Mouse (Mus musculus) neural tube, embryonic 13.5 days (tissue): Measurements from ENCODE around the gene Pbp2. TPM values are rescaled to one million over a fixed set of nuclear protein-coding genes. Genes with fewer than 3 reads are reported as not detected.

ENCODE experiments used
- ATAC-seq: fragments of 200-750 bp; cut with Nextera tagmentation; 2 replicates; pipeline ENCODE4 v1.8.0; 2017; ENCODE audit warnings: low read depth, mild to moderate bottlenecking, moderate TSS enrichment, moderate library complexity
- H3K27ac ChIP-seq: fragments of 300-500 bp; sonication (generic); replicated peaks from 2 replicates; pipeline ENCODE4 v1.5.1; 2015; ENCODE audit warnings: moderate library complexity, mild to moderate bottlenecking, inconsistent platforms
- H3K27me3 ChIP-seq: fragments of 300-500 bp; sonication (generic); 2 replicates; pipeline ENCODE4 v1.6.1; 2015; ENCODE audit warnings: mild to moderate bottlenecking, inconsistent platforms
- H3K36me3 ChIP-seq: fragments of 300-500 bp; sonication (generic); 2 replicates; pipeline ENCODE4 v1.6.1; 2015; ENCODE audit warnings: mild to moderate bottlenecking, inconsistent platforms
- H3K4me1 ChIP-seq: fragments of 300-500 bp; sonication (generic); replicated peaks from 2 replicates; pipeline ENCODE4 v1.6.1; 2015; ENCODE audit warnings: inconsistent platforms
- H3K4me2 ChIP-seq: fragments of 300-500 bp; sonication (generic); 2 replicates; pipeline ENCODE4 v1.6.1; 2015; ENCODE audit warnings: inconsistent platforms, mild to moderate bottlenecking, moderate library complexity
- H3K4me3 ChIP-seq: fragments of 300-500 bp; sonication (generic); 2 replicates; pipeline ENCODE4 v1.5.1; 2015; ENCODE audit warnings: mild to moderate bottlenecking, inconsistent platforms
- H3K9ac ChIP-seq: fragments of 300-500 bp; sonication (generic); 2 replicates; pipeline ENCODE4 v1.6.1; 2015; ENCODE audit warnings: moderate library complexity, mild to moderate bottlenecking, inconsistent platforms
- H3K9me3 ChIP-seq: fragments of 300-500 bp; sonication (generic); 2 replicates; pipeline ENCODE4 v1.6.1; 2016; ENCODE audit warnings: inconsistent platforms
- WGBS: fragments of 180-500 bp; shearing (Covaris S2); methylation state at CpG from one replicate; pipeline ENCODE4 v1.1.7; 2015; 5-methylcytosine and 5-hydroxymethylcytosine counted together
- polyA plus RNA-seq: library from polyadenylated mRNA; unstranded; fragments of >200 nt; fragmentation: Nextera tagmentation; extraction: Ambion mirVana; gene quantifications from 2 replicates; pipeline ENCODE4 v1.2.1, GENCODE M21; 2015

Pbp2 gene
- polyA plus RNA-seq, 1 experiment from 2014 or later: 0.20 TPM

- Histone ChIP-seq H3K9ac (no peak overlapping the region), H3K4me1 (peaks cover 9% of the 10 kb centered on the region), H3K36me3 (no peaks in the 10 kb centered on the region), H3K27ac (no peak overlapping the region), H3K27me3 (no peaks in the 10 kb centered on the region; the same call in 1 of the 2 replicates), H3K4me2 (no peak overlapping the region), H3K9me3 (no peaks in the 10 kb centered on the region), H3K4me3 (no peak overlapping the region)
- WGBS: 51% methylated on average over 2 of the region's 2 CpGs
- no peak for ATAC-seq
These were observed 38.4 kb downstream of the Pbp2 start for GRCm38 (mm10) chr6:135271761-135272160.

GRCm38 (mm10) chr6:135269626-135270025, 40.6 kb downstream of the Pbp2 start:
- no peaks in the 10 kb centered on the region for H3K36me3 ChIP-seq
- no peaks in the 10 kb centered on the region; the same call in 1 of the 2 replicates for H3K27me3 ChIP-seq
- H3K9me3 ChIP-seq: no peaks in the 10 kb centered on the region
- no peak overlapping the region for H3K4me3 ChIP-seq
- no peak overlapping the region for H3K4me2 ChIP-seq
- 48% methylated on average over 6 of the region's 6 CpGs for WGBS
- no peak for ATAC-seq
- no peak overlapping the region for H3K27ac ChIP-seq
- H3K4me1 ChIP-seq: peaks cover 9% of the 10 kb centered on the region
- H3K9ac ChIP-seq: no peak overlapping the region

GRCm38 (mm10) chr6:135268392-135268791, 41.8 kb downstream of the Pbp2 start:
- Histone ChIP-seq H3K9ac (no peak overlapping the region), H3K27me3 (no peaks in the 10 kb centered on the region), H3K4me3 (no peak overlapping the region), H3K27ac (no peak overlapping the region), H3K36me3 (no peaks in the 10 kb centered on the region), H3K9me3 (no peaks in the 10 kb centered on the region), H3K4me2 (no peak overlapping the region), H3K4me1 (peaks cover 9% of the 10 kb centered on the region)
- no peak for ATAC-seq

- Histone ChIP-seq H3K27ac (no peak overlapping the region), H3K9me3 (no peaks in the 10 kb centered on the region), H3K4me2 (no peak overlapping the region), H3K36me3 (no peaks in the 10 kb centered on the region), H3K4me1 (peaks cover 9% of the 10 kb centered on the region), H3K9ac (no peak overlapping the region), H3K4me3 (no peak overlapping the region), H3K27me3 (no peaks in the 10 kb centered on the region)
- WGBS: 81% methylated on average over 3 of the region's 3 CpGs
- ATAC-seq: no peak
These were observed 43.0 kb downstream of the Pbp2 start for GRCm38 (mm10) chr6:135267221-135267620.

GRCm38 (mm10) chr6:135266056-135266455, 44.1 kb downstream of the Pbp2 start:
- no peak for ATAC-seq
- 97% methylated on average over 1 of the region's 1 CpGs for WGBS
- no peak overlapping the region for H3K9ac ChIP-seq

GRCm38 (mm10) chr6:135264136-135264535, 46.1 kb downstream of the Pbp2 start:
- ATAC-seq: no peak
- 96% methylated on average over 6 of the region's 6 CpGs for WGBS
- Histone ChIP-seq H3K4me2 (no peak overlapping the region), H3K36me3 (no peaks in the 10 kb centered on the region), H3K4me3 (no peak overlapping the region), H3K9me3 (no peaks in the 10 kb centered on the region), H3K4me1 (no peaks in the 10 kb centered on the region), H3K9ac (no peak overlapping the region), H3K27me3 (no peaks in the 10 kb centered on the region), H3K27ac (no peak overlapping the region)

More at GRCm38 (mm10) chr6:135266056-135266455, 44.1 kb downstream of the Pbp2 start:
- Histone ChIP-seq H3K36me3 (no peaks in the 10 kb centered on the region), H3K27me3 (no peaks in the 10 kb centered on the region), H3K4me1 (no peaks in the 10 kb centered on the region), H3K4me2 (no peak overlapping the region), H3K4me3 (no peak overlapping the region), H3K9me3 (no peaks in the 10 kb centered on the region), H3K27ac (no peak overlapping the region)

GRCm38 (mm10) chr6:135262565-135262964, 47.6 kb downstream of the Pbp2 start:
- H3K27ac ChIP-seq: no peak overlapping the region
- no peak overlapping the region for H3K4me3 ChIP-seq
- H3K9ac ChIP-seq: no peak overlapping the region
- H3K9me3 ChIP-seq: no peaks in the 10 kb centered on the region
- no peaks in the 10 kb centered on the region for H3K4me1 ChIP-seq
- no peaks in the 10 kb centered on the region for H3K27me3 ChIP-seq
- H3K36me3 ChIP-seq: no peaks in the 10 kb centered on the region
- H3K4me2 ChIP-seq: no peak overlapping the region
- ATAC-seq: no peak
- WGBS: 79% methylated on average over 2 of the region's 2 CpGs

GRCm38 (mm10) chr6:135261124-135261523, 49.1 kb downstream of the Pbp2 start:
- H3K9me3 ChIP-seq: peaks cover 5% of the 10 kb centered on the region; the same call in 1 of the 2 replicates
- no peaks in the 10 kb centered on the region for H3K36me3 ChIP-seq
- no peak for ATAC-seq
- no peak overlapping the region for H3K4me2 ChIP-seq
- H3K27ac ChIP-seq: no peak overlapping the region
- no peaks in the 10 kb centered on the region for H3K4me1 ChIP-seq
- no peak overlapping the region for H3K4me3 ChIP-seq
- H3K9ac ChIP-seq: no peak overlapping the region
- H3K27me3 ChIP-seq: no peaks in the 10 kb centered on the region
- WGBS: 88% methylated on average over 9 of the region's 9 CpGs

GRCm38 (mm10) chr6:135260435-135260834, 49.8 kb downstream of the Pbp2 start:
- H3K4me3 ChIP-seq: no peak overlapping the region
- no peaks in the 10 kb centered on the region for H3K36me3 ChIP-seq
- ATAC-seq: no peak
- no peak overlapping the region for H3K4me2 ChIP-seq
- no peak overlapping the region for H3K9ac ChIP-seq
- no peaks in the 10 kb centered on the region for H3K27me3 ChIP-seq
- no peaks in the 10 kb centered on the region for H3K4me1 ChIP-seq
- no peak overlapping the region for H3K27ac ChIP-seq
- peaks cover 5% of the 10 kb centered on the region; the same call in 1 of the 2 replicates for H3K9me3 ChIP-seq
- WGBS: 94% methylated on average over 6 of the region's 6 CpGs

Other genes with a start within 250 kb of the Pbp2 start
- gene Gprc5a, start 244.8 kb downstream of the Pbp2 start, polyA plus RNA-seq: 1.8 and 2.0 TPM in 2 replicates
- not detected in 2 replicates for gene Gprc5d, start 192.1 kb downstream of the Pbp2 start, polyA plus RNA-seq
- 82.9 and 92.2 TPM in 2 replicates for gene Fam234b, start 112.4 kb downstream of the Pbp2 start, polyA plus RNA-seq
- gene Hebp1, start 112.4 kb downstream of the Pbp2 start, polyA plus RNA-seq: 5.2 and 6.3 TPM in 2 replicates
- gene Gsg1, start 56.1 kb downstream of the Pbp2 start, polyA plus RNA-seq: 0.33 and 0.61 TPM in 2 replicates
- 15.1 and 16.2 TPM in 2 replicates for gene Emp1, start 52.1 kb upstream of the Pbp2 start, polyA plus RNA-seq